Mouse (Mus musculus) myocyte (in vitro differentiated cells): ENCODE results near the gene Gm21915.

ENCODE experiments used
- E2F4 ChIP-seq: IDR thresholded peaks from one replicate; pipeline ENCODE4 v1.6.1; 2011; ENCODE audit warnings: mild to moderate bottlenecking, control low read depth, moderate library complexity; ENCODE audit not compliant: insufficient read depth
- POLR2A ChIP-seq: IDR thresholded peaks from one replicate; pipeline ENCODE4 v1.6.1; 2011; ENCODE audit warnings: low read depth, mild to moderate bottlenecking, control low read depth, moderate library complexity; ENCODE audit not compliant: insufficient read length
- TCF3 ChIP-seq: IDR thresholded peaks from one replicate; pipeline ENCODE4 v1.6.1; 2011; ENCODE audit warnings: low read depth, control low read depth; ENCODE audit not compliant: insufficient read length

- no peak for TF ChIP-seq POLR2A
- no peak for TF ChIP-seq TCF3
- no peak for TF ChIP-seq E2F4
Observed at GRCm38 (mm10) chr9:40627146-40627713, 43.2 kb upstream of the Gm21915 start.
